Mouse (Mus musculus) brain, embryonic 14.5 days (tissue): Measurements from ENCODE around the gene Hist2h4. TPM values are rescaled to one million over a fixed set of nuclear protein-coding genes. Genes with fewer than 3 reads are reported as not detected.
A peak's percentile ranks its signal among the peaks of the same experiment; 100 is the strongest.

Source experiments
- DNase-seq: peaks from one replicate; pipeline ENCODE4 v3.0.0-alpha.2; 2011; ENCODE audit warnings: low read depth
- CTCF ChIP-seq: fragments of 200-500 bp; IDR thresholded peaks from 2 replicates; pipeline ENCODE4 v1.5.1; 2012; ENCODE audit warnings: inconsistent platforms, mild to moderate bottlenecking, moderate library complexity, borderline replicate concordance; ENCODE audit not compliant: insufficient read depth, insufficient read length; ENCODE audit errors: extremely low read depth
- POLR2A ChIP-seq: fragments of 200-500 bp; IDR thresholded peaks from 2 replicates; pipeline ENCODE4 v1.6.1; 2012; ENCODE audit warnings: mild to moderate bottlenecking, inconsistent platforms, borderline replicate concordance; ENCODE audit not compliant: poor library complexity, insufficient read depth, insufficient read length, severe bottlenecking; ENCODE audit errors: extremely low read depth
- polyA plus RNA-seq: library from polyadenylated mRNA; depleted of rRNA; stranded (reverse); fragments of >200 nt; gene quantifications from 2 replicates; pipeline ENCODE4 v1.2.3, GENCODE M21; 2012

Hist2h4 gene
- polyA plus RNA-seq, 1 experiment, result 5.9 TPM

DNA sequence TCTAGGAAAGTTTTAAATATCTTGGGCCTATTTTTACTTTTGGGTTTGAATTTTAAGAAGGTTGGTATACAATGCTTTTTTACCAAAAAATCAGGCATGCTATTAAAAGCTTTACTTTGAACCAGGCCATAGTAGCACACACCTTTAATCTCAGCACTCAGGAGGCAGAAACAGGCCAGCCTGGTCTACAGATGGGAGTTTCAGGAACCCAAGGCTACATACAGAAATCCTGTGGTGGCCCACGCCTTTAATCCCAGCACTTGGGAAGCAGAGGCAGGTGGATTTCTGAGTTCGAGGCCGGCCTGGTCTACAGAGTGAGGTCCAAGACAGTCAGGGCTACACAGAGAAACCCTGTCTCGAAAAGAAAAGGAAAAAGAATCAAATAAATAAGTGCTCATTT is 4.4 kb upstream of the Hist2h4 start:
- no peak for TF ChIP-seq CTCF
- no peak for TF ChIP-seq POLR2A

DNA sequence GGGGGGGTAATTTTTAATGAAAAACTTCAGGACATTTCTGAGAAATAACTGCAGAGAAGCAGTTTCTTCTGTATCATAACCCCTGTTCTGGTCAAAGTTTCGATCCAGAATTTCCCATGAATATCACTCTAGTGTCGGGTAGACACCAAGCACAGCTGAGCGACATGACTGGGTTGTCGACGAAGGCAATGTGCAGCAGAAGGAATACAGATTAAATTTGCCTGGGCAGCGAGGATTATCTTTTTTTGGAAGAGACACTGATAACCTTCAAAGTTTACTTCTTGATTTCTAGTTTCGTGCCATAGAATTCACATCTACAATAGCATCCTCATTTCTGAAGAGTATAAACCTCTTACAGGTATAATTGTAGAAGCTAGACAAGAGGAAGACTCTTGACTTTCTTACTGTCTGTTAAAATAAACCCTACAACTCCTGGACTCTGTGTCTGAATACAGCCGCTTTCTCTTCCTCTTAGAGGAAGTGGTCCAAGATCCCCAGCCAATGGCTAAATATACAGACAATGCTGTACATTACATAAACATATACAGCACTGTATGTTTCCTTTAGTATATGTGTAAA is 3.1 kb upstream of the Hist2h4 start:
- no peak for DNase-seq
- TF ChIP-seq CTCF (no peak), POLR2A (no peak)

More for the DNA sequence above, 4.4 kb upstream of the Hist2h4 start:
- no peak for DNase-seq

DNA sequence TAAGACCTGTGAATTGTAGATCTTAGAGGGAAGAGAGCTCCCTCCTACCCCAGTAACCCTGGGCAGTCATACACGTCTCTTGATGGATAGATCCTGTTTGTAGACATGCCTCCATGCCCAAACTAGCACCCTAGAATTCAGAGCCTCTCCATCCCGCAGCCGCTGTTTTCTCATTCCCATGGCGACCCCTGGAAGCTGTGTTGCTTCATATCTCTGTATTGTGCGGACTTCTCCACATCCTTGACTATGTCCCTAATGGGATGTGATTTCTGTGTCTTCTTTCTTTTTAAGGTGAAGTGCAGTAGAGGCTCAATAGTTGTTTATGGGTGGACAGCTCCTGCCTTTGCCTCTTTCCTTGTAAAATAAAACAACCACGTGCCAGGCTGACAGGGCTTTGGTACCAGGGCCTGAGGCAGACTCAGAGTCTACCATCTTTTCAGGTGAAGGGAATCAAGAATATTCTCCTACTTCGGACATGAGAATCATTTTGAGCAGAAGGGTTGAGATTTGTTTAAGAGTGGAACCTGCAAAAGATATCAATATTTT is 1.4 kb upstream of the Hist2h4 start:
- TF ChIP-seq POLR2A, result no peak
- no peak for TF ChIP-seq CTCF

DNA sequence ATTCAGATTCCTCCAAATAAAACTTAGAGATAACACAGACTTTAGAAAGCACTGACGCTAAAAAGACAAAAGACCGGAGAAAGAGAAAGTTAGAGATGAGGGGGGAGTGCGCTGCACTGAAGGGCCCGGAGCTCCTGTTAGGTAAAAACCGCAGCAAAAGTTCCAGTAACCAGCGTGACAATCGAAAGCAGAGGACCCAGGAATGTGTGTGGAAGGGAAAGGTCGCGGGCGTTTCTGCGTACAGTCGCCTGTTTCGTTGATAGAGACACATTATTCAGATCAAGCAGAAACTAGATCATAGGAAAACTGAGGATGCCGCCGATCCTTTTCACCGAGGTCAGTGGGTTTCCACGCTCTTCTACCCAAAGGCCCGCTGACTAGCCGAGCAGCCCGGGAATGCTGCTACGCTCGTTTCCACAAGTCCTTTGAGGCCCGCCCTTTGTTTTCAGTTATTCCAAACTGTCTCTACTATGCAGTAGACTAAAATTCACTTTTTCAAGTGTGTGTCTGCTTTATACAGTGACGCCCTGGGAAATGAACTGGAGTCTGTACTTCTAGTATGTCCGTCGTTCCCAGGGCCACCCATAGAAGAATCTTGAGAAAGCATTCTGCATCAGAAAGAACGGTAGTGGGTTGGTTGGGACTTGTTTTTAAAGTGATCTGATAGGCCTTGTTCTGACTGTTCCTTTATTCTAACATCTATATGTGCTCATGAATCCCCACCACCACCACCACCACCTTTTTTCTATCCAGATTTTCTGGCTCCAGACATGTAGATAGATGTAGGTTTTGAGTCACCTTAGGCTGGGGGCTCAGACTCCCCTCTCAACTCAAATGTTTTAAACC is 670 bp upstream of the Hist2h4 start:
- DNase-seq, result no peak
- TF ChIP-seq CTCF, result no peak
- no peak for TF ChIP-seq POLR2A

More for the DNA sequence above, 1.4 kb upstream of the Hist2h4 start:
- no peak for DNase-seq

DNA sequence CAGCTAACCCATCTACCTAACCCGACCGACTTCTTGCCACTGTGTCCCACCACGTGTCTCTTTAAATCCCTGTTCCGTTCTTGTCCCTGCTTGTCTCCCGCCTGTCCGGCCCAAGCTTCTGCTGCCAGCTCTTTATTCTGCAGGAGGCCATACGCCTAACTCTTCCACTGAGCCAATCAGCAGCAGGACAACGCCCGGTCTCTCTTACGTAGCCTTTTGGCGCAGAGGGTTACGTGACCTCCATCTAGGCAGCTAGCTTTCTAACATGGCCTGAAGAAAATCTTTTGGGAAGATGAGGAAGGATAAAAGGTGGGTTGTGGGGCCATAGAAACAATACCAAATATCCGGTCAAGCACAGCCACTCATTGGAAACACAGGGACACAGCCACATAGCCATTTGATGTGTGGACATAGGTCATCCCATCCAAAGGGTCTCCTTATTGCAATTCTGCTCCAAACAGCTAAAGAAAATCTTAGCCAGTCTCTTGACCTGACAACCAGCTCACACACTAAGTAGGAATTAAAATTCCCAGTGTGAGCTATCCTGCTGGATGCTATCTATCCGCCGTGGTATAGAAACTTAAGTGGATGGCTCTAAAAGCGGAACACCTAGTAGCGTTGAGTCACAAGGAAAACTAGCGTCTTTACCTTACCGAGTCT is 765 bp downstream of the Hist2h4 start:
- TF ChIP-seq POLR2A (peak; percentile 24; the same call in 1 of the 2 replicates), CTCF (no peak)
- peak; percentile 94 for DNase-seq

DNA sequence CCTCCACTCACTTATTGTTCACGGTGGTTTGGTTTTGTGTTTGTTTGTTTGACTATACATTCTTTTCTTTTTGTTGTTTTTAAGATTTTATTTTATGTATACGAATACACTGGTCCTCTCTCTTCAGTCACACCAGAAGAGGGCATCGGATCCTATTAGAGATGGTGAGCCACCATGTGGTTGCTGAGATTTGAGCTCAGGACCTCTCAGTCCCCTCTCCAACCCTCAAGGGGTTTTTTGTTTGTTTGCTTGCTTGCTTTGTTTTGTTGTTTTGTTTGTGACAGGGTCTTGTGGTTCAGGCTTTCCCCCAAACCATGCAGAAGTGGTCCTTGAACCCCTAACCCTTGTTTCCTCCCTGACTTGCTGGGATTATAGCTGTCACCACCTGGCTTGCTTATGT is 1.5 kb downstream of the Hist2h4 start:
- DNase-seq, result peak; percentile 26
- no peak for TF ChIP-seq POLR2A
- no peak for TF ChIP-seq CTCF

DNA sequence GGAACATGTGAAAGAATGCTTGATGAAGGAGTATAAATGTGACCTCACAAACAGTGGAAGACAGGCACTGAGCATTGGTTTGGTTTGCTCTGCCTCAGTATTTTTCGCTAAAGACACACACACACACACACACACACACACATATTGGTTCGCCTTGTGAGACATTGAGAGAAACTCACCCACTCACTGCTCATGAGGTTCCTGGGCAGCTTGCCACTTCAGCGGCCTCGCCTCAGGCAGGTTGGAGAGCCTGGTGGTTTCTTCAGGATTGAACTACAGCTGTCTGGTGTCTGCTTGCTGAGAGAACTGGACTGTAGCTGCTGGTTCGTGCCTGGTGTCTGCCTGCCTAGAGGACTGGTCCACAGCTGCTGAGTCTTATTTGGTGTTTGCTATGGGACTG is 2.9 kb downstream of the Hist2h4 start:
- DNase-seq, result no peak
- no peak for TF ChIP-seq CTCF
- no peak for TF ChIP-seq POLR2A

DNA sequence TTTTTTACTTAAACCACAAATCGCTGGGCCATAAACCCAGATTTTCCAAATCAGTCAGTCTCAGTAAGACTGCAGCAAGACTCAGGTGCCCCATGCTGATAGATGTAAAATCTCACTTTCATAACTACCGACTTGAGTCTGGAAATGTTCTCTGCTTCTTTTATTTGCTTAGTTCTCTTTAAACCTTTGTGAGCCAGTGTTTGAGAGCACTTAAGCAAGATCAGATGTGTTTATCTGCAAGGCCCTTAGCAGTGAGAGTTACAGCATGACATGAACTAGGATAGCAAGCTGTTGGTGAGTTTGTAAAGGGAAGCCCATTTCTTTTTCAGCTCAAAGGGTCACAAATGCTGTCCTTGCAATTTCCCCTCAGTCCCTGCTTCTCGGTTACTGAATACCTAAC is 5.9 kb downstream of the Hist2h4 start:
- no peak for DNase-seq
- no peak for TF ChIP-seq POLR2A
- TF ChIP-seq CTCF, result no peak

DNA sequence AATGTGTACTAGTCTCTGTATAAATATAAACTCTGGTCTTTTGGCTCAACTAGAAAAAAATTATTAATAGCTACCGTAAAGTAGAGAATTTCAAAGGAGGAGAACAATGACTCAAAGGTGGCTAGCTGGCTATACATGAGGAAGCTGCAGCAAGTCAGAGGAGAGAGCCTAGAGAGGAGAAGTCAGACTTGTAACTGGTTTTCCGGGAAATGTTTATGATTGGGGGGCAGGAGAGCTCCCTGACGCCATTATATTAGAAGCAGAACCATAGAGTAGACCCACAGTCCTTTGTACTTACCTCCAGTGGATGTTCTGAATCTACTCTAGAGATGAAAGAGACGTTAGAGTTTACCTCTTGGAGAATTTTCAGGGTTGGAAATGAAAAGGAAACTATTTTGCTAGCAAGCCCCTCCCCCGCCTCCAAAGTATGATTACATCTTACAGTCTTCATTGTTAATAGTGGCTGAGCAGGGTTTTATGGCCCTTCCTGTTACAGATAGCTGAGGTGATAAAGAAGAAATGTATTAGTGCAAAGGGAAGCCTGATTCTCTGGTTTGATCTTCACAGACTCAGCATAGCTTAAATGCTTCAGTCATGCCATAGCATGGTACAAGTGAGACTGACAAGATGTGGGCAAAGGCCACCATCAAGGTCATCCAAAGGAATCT is 7.1 kb downstream of the Hist2h4 start:
- TF ChIP-seq CTCF (no peak), POLR2A (no peak)
- no peak for DNase-seq

DNA sequence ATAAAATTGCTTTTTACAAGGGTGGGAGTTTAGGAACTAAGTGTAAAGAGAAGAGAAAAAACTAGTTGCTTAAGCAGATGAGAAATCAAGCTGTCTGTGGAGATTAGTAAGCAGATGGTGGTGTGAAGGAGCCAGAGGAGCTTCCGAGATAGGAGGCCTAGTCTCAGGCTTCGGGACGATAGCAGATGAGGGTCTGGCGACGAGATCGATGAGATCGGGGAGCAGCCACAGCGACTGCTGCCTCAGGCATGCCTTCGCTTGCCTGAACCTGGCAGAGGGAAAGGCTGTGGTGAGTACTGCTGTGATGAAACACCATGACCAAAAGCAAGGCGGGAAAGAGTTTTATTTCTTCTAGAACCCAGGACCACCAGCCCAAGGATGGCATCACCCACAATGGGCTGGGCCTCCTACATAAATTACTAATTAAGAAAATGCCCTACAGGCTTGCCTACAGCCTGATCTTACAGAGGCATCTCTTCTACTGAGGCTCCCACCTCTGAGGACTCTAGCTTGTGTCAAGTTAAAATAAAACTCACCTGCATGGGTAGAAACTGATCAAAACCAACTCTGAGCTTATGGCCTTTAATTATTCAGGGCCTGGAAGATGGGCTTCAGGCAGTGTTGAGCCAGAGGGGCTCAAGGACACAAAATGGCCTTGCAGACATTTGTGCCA is 8.3 kb downstream of the Hist2h4 start:
- TF ChIP-seq POLR2A (no peak), CTCF (no peak)
- DNase-seq, result peak; percentile 76

DNA sequence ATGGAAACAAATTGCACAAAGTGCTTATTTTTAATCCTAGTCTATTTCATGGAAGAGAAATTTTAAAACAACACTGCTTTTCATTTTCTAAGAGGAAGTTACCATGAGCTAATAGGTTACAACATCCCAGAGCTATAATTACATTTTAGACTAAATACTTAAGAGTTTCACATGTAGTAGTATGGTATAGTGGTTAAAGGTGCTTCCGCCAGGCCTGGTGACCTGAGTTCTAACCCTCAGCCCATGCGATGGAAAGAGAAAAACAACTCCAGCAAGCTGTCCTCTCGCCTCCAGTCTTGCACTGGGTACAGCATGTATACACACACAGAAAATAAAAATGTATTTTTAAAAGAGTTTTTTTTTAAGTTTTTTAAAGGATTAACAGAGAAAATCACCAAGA is 11.3 kb downstream of the Hist2h4 start:
- TF ChIP-seq POLR2A (no peak), CTCF (no peak)

DNA sequence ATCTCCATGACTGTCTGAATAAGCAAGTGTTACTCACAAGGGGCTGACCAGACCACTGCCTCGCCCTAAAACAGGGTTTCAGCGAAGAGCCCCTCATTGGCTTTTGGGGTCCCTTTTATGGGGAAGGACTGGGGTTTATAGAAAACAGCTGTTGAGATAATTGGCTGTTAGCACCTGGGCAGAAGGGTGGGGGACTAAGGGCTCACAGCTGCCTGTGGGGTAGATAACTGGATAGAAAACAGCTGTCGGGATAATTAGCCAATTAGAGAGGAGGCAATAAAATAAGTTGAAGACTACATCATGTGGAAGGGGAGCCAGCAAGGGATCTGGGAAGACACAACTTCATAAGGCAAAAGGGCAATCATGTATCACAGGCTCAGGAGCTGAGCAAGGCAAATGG is 12.2 kb downstream of the Hist2h4 start:
- no peak for TF ChIP-seq CTCF
- TF ChIP-seq POLR2A, result no peak

More for the DNA sequence above, 11.3 kb downstream of the Hist2h4 start:
- no peak for DNase-seq

More for the DNA sequence above, 12.2 kb downstream of the Hist2h4 start:
- DNase-seq, result no peak
